Mouse (Mus musculus) hindbrain, embryonic 14.5 days (tissue): ENCODE data around the gene Gpr87. TPM values are rescaled to one million over a fixed set of nuclear protein-coding genes. Genes with fewer than 3 reads are reported as not detected.

Source experiments
- ATAC-seq: fragments of 200-750 bp; cut with Nextera tagmentation; 2 replicates; pipeline ENCODE4 v1.8.0; 2017; ENCODE audit warnings: moderate number of reproducible peaks, mild to moderate bottlenecking, moderate TSS enrichment, moderate library complexity; ENCODE audit not compliant: low FRiP score
- DNase-seq: peaks from one replicate; pipeline ENCODE4 v3.0.0-alpha.2; 2015; ENCODE audit warnings: low spot score
- H3K27ac ChIP-seq: fragments of 300-500 bp; sonication (generic); 2 replicates; pipeline ENCODE4 v1.5.1; 2014; ENCODE audit warnings: mild to moderate bottlenecking, moderate library complexity
- H3K27me3 ChIP-seq: fragments of 300-500 bp; sonication (generic); 2 replicates; pipeline ENCODE4 v1.6.1; 2014; ENCODE audit warnings: mild to moderate bottlenecking, low read length, mixed read lengths; ENCODE audit not compliant: control insufficient read depth, insufficient read depth
- H3K36me3 ChIP-seq: fragments of 300-500 bp; sonication (generic); replicated peaks from 2 replicates; pipeline ENCODE4 v1.6.1; 2014; ENCODE audit not compliant: control insufficient read depth, insufficient read depth
- H3K4me1 ChIP-seq: fragments of 300-500 bp; sonication (generic); replicated peaks from 2 replicates; pipeline ENCODE4 v1.6.1; 2014; ENCODE audit warnings: antibody characterized with exemption, low read length, mixed read lengths; ENCODE audit not compliant: control insufficient read depth, insufficient read depth
- H3K4me2 ChIP-seq: fragments of 300-500 bp; sonication (generic); replicated peaks from 2 replicates; pipeline ENCODE4 v1.6.1; 2014; ENCODE audit warnings: mild to moderate bottlenecking, moderate library complexity
- H3K4me3 ChIP-seq: fragments of 300-500 bp; sonication (generic); replicated peaks from 2 replicates; pipeline ENCODE4 v1.5.1; 2014; ENCODE audit warnings: mild to moderate bottlenecking, low read length
- H3K9ac ChIP-seq: fragments of 300-500 bp; sonication (generic); 2 replicates; pipeline ENCODE4 v1.6.1; 2014
- H3K9me3 ChIP-seq: fragments of 300-500 bp; sonication (generic); 2 replicates; pipeline ENCODE4 v1.6.1; 2016; ENCODE audit warnings: low read length; ENCODE audit not compliant: control insufficient read depth
- WGBS: fragments of 180-500 bp; shearing (Covaris S2); extraction: QIAGEN DNeasy Blood & Tissue Kit; methylation state at CpG from one replicate; pipeline ENCODE4 v1.1.7; 2014; 5-methylcytosine and 5-hydroxymethylcytosine counted together
- polyA plus RNA-seq: library from polyadenylated mRNA; unstranded; fragments of >200 nt; fragmentation: Nextera tagmentation; extraction: Ambion mirVana; gene quantifications from 2 replicates; pipeline ENCODE4 v1.2.1, GENCODE M21; 2014

Gpr87 gene
- polyA plus RNA-seq, 1 experiment from 2014 or later: not detected

GRCm38 (mm10) chr3:59174426-59175154 is 20.3 kb downstream of the Gpr87 start:
- DNase-seq (no peak), ATAC-seq (no peak)
- 85% methylated on average over 6 of the region's 6 CpGs for WGBS
- Histone ChIP-seq H3K27me3 (no peaks in the 10 kb centered on the region), H3K4me2 (no peak overlapping the region), H3K9me3 (no peaks in the 10 kb centered on the region), H3K9ac (no peak overlapping the region), H3K4me3 (no peak overlapping the region), H3K4me1 (no peaks in the 10 kb centered on the region), H3K27ac (no peak overlapping the region), H3K36me3 (no peaks in the 10 kb centered on the region)

DNA sequence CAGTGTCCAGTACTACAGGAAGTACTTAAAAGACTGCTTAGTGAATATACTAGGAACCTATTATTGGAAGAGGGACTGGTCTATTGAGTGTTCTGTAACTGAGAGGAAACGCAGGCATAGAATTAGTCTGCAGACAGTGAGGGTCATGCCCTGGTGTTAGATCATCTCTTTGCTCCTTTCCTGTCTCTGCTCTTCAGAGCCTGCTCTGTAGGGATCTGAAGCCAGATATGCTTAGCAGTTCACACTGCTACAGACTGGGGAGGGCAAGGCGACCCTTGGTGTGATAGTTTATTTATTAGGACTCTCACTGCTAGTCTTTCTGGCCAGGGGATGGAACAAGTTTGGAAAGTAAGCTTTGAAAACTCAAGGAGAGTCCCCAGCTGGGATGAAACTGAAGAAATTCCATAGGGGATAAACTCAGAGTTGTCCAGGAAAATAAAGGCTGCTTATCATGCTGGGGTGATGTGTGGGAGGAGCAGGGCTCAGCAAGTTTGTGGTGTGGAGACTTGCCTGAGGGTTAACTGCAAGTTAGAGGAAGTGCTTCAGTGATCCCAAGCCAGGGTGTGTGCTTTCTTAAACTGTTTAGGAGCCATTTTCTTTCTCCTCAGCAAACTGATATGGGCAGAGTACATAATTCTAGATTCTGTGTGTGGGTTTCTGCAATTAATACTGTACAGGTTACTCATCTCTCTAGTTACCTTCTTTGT is 24.8 kb downstream of the Gpr87 start:
- Histone ChIP-seq H3K4me1 (no peaks in the 10 kb centered on the region), H3K36me3 (no peaks in the 10 kb centered on the region), H3K4me2 (no peak overlapping the region), H3K9me3 (no peaks in the 10 kb centered on the region), H3K9ac (no peak overlapping the region), H3K4me3 (no peak overlapping the region), H3K27ac (no peak overlapping the region), H3K27me3 (no peaks in the 10 kb centered on the region)
- ATAC-seq (no peak), DNase-seq (no peak)
- 81% methylated on average over 2 of the region's 2 CpGs for WGBS

DNA sequence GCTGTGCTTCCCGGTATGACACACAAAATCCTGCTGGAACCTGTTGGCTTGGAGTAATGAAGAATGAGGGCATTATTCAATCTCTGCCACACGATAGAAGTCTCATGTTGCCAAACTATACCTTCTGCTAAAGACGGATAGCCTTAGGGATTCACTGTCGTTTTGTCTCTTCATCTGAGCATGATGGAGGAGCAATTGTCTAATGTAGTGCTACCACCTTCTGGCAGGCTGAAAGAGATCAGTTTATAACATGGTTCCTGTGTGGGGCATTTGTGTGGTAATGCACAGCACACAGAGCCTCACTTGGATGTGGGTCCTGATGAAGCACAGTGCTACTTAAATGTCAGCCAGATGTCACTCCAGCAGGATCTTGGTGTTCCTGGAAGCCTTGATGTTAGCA is 25.7 kb downstream of the Gpr87 start:
- 72% methylated on average over 4 of the region's 4 CpGs for WGBS
- H3K36me3 ChIP-seq: no peaks in the 10 kb centered on the region
- DNase-seq: no peak
- no peak overlapping the region for H3K4me3 ChIP-seq
- no peaks in the 10 kb centered on the region for H3K9me3 ChIP-seq
- ATAC-seq: no peak
- no peak overlapping the region for H3K9ac ChIP-seq
- no peak overlapping the region for H3K4me2 ChIP-seq
- no peaks in the 10 kb centered on the region for H3K27me3 ChIP-seq
- no peak overlapping the region for H3K27ac ChIP-seq
- H3K4me1 ChIP-seq: no peaks in the 10 kb centered on the region

DNA sequence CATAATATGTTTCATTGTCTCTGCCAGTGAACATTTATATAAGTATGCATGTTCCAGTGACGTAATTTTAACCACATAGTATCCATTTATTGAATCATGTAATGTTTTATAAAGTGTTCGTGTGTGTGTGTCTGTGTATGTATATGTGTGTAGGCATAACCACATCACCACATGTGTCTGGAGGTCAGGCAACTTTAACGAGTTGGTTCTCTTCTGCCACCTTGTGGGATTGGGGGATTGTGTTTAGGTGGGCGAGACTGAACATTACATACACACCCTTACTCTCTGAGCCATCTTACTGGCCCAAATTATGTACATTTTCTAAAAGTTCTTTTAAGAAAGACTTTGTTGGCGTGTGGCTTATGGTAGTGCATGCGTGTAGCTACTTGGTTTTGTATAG is 26.4 kb downstream of the Gpr87 start:
- Histone ChIP-seq H3K27ac (no peak overlapping the region), H3K9me3 (no peaks in the 10 kb centered on the region), H3K36me3 (no peaks in the 10 kb centered on the region), H3K4me1 (no peaks in the 10 kb centered on the region), H3K9ac (no peak overlapping the region), H3K27me3 (no peaks in the 10 kb centered on the region), H3K4me3 (no peak overlapping the region), H3K4me2 (no peak overlapping the region)
- DNase-seq (no peak), ATAC-seq (no peak)
- 94% methylated on average over 6 of the region's 6 CpGs for WGBS

- Histone ChIP-seq H3K36me3 (no peaks in the 10 kb centered on the region), H3K9ac (no peak overlapping the region), H3K27me3 (no peaks in the 10 kb centered on the region), H3K9me3 (no peaks in the 10 kb centered on the region), H3K4me2 (no peak overlapping the region), H3K27ac (no peak overlapping the region), H3K4me1 (no peaks in the 10 kb centered on the region), H3K4me3 (no peak overlapping the region)
- DNase-seq (no peak), ATAC-seq (no peak)
- 83% methylated on average over 2 of the region's 2 CpGs for WGBS
Observed at GRCm38 (mm10) chr3:59167417-59168054, 27.4 kb downstream of the Gpr87 start.

GRCm38 (mm10) chr3:59160465-59160864 is 34.4 kb downstream of the Gpr87 start:
- WGBS: 89% methylated on average over 1 of the region's 1 CpGs
- Histone ChIP-seq H3K9me3 (no peaks in the 10 kb centered on the region), H3K27me3 (no peaks in the 10 kb centered on the region), H3K4me3 (no peak overlapping the region), H3K9ac (no peak overlapping the region), H3K36me3 (no peaks in the 10 kb centered on the region), H3K4me2 (no peak overlapping the region), H3K4me1 (no peaks in the 10 kb centered on the region), H3K27ac (no peak overlapping the region)
- DNase-seq: no peak
- ATAC-seq: no peak

GRCm38 (mm10) chr3:59157048-59157447 is 37.9 kb downstream of the Gpr87 start:
- Histone ChIP-seq H3K27ac (no peak overlapping the region), H3K4me3 (no peak overlapping the region), H3K36me3 (no peaks in the 10 kb centered on the region), H3K4me1 (no peaks in the 10 kb centered on the region), H3K4me2 (no peak overlapping the region), H3K27me3 (no peaks in the 10 kb centered on the region), H3K9me3 (no peaks in the 10 kb centered on the region), H3K9ac (no peak overlapping the region)
- ATAC-seq (no peak), DNase-seq (no peak)
- 95% methylated on average over 5 of the region's 5 CpGs for WGBS

DNA sequence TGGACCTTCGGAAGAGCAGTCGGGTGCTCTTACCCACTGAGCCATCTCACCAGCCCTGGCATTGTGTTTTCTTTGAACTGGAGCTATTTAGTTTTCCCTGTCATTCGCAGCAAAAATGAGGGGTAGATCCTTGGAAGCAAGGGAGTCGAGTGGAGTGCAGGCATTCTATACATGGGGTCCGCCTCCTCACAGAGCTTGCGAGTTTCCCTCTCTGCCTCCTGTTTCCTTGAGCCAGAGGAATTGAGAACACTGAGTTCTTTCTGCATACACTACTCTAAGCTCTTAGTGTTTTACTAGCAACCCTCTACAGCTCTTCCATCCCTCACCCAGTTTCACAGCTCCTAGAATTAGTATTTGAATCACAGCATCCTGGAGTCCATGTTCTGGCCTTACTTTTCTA is 39.5 kb downstream of the Gpr87 start:
- H3K27ac ChIP-seq: no peak overlapping the region
- DNase-seq: no peak
- H3K27me3 ChIP-seq: no peaks in the 10 kb centered on the region
- no peaks in the 10 kb centered on the region for H3K4me1 ChIP-seq
- no peak for ATAC-seq
- H3K4me2 ChIP-seq: no peak overlapping the region
- 97% methylated on average over 6 of the region's 6 CpGs for WGBS
- H3K9me3 ChIP-seq: no peaks in the 10 kb centered on the region
- H3K4me3 ChIP-seq: no peak overlapping the region
- no peaks in the 10 kb centered on the region for H3K36me3 ChIP-seq
- H3K9ac ChIP-seq: no peak overlapping the region

GRCm38 (mm10) chr3:59154888-59155287 is 40.0 kb downstream of the Gpr87 start:
- DNase-seq: no peak
- Histone ChIP-seq H3K9me3 (no peaks in the 10 kb centered on the region), H3K36me3 (no peaks in the 10 kb centered on the region), H3K4me3 (no peak overlapping the region), H3K27me3 (no peaks in the 10 kb centered on the region), H3K4me2 (no peak overlapping the region), H3K4me1 (no peaks in the 10 kb centered on the region), H3K9ac (no peak overlapping the region), H3K27ac (no peak overlapping the region)
- no peak for ATAC-seq
- 86% methylated on average over 2 of the region's 2 CpGs for WGBS
